Mouse (Mus musculus) forebrain, embryonic 12.5 days (tissue): ENCODE measurements around the gene Magi1. TPM values are rescaled to one million over a fixed set of nuclear protein-coding genes. Genes with fewer than 3 reads are reported as not detected.

ENCODE experiments used
- ATAC-seq: fragments of 200-750 bp; cut with Nextera tagmentation; 2 replicates; pipeline ENCODE4 v1.8.0; 2017; ENCODE audit warnings: moderate TSS enrichment; ENCODE audit not compliant: low FRiP score
- H3K27ac ChIP-seq: fragments of 300-500 bp; sonication (generic); 2 replicates; pipeline ENCODE4 v1.5.1; 2016; ENCODE audit warnings: mild to moderate bottlenecking
- H3K27me3 ChIP-seq: fragments of 300-500 bp; sonication (generic); 2 replicates; pipeline ENCODE4 v1.6.1; 2016; ENCODE audit warnings: mild to moderate bottlenecking
- H3K36me3 ChIP-seq: fragments of 300-500 bp; sonication (generic); replicated peaks from 2 replicates; pipeline ENCODE4 v1.6.1; 2016; ENCODE audit warnings: mild to moderate bottlenecking
- H3K4me1 ChIP-seq: fragments of 300-500 bp; sonication (generic); 2 replicates; pipeline ENCODE4 v1.6.1; 2016
- H3K4me2 ChIP-seq: fragments of 300-500 bp; sonication (generic); 2 replicates; pipeline ENCODE4 v1.6.1; 2016; ENCODE audit warnings: mild to moderate bottlenecking, moderate library complexity
- H3K4me3 ChIP-seq: fragments of 300-500 bp; sonication (generic); replicated peaks from 2 replicates; pipeline ENCODE4 v1.5.1; 2016; ENCODE audit warnings: mild to moderate bottlenecking
- H3K9ac ChIP-seq: fragments of 300-500 bp; sonication (generic); 2 replicates; pipeline ENCODE4 v1.6.1; 2016; ENCODE audit warnings: mild to moderate bottlenecking
- H3K9me3 ChIP-seq: fragments of 300-500 bp; sonication (generic); 2 replicates; pipeline ENCODE4 v1.6.1; 2016
- WGBS: fragments of 180-500 bp; shearing (Covaris S2); methylation state at CpG from one replicate; pipeline ENCODE4 v1.1.7; 2016; 5-methylcytosine and 5-hydroxymethylcytosine counted together
- polyA plus RNA-seq: library from polyadenylated mRNA; unstranded; fragments of >200 nt; fragmentation: Nextera tagmentation; extraction: Ambion mirVana; gene quantifications from 2 replicates; pipeline ENCODE4 v1.2.1, GENCODE M21; 2016

The Magi1 gene
- polyA plus RNA-seq, 1 experiment from 2014 or later: 45.5 TPM

DNA sequence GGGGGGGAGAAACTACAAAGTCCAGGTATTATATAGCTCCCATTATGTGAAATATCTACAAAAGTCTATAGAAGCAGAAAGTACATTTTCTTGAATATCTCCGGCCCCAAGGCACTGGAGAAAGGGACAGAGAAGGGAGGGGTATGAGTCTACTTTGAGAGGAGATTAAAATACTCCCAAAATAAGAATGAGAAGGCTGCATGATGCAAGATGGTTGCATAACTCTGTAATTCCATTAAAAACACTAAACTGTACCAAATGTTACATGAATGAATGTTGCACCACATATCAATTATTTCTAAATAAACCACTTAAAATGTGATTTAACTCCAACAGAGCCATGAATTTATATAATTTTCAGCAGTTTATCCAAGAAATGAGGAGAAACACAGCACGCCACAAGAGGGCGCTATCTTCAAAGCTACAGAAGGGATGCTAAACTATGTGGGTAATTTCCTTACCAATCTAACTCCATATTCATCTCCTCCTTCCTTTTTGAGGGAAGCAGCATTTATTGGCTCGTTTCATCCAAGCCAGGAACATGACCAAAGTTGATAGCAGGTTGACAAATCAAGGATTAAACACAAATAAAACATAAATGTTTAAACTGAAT is 202.7 kb downstream of the Magi1 start:
- H3K27me3 ChIP-seq: no peaks in the 10 kb centered on the region
- ATAC-seq: no peak
- WGBS: 20% methylated on average over 4 of the region's 4 CpGs

GRCm38 (mm10) chr6:94078934-94079333 is 204.8 kb downstream of the Magi1 start:
- Histone ChIP-seq H3K9me3 (no peaks in the 10 kb centered on the region), H3K4me1 (peaks cover 19% of the 10 kb centered on the region), H3K4me2 (no peak overlapping the region), H3K27ac (no peak overlapping the region), H3K9ac (no peak overlapping the region), H3K27me3 (no peaks in the 10 kb centered on the region), H3K4me3 (no peak overlapping the region), H3K36me3 (no peaks in the 10 kb centered on the region)
- 33% methylated on average over 8 of the region's 8 CpGs for WGBS
- ATAC-seq: no peak

More for the DNA sequence above, 202.7 kb downstream of the Magi1 start:
- Histone ChIP-seq H3K4me1 (peaks cover 23% of the 10 kb centered on the region), H3K4me2 (no peak overlapping the region), H3K4me3 (no peak overlapping the region), H3K9me3 (no peaks in the 10 kb centered on the region), H3K9ac (no peak overlapping the region), H3K36me3 (no peaks in the 10 kb centered on the region), H3K27ac (no peak overlapping the region)

- H3K9ac ChIP-seq: no peak overlapping the region
- H3K27me3 ChIP-seq: no peaks in the 10 kb centered on the region
- 89% methylated on average over 3 of the region's 3 CpGs for WGBS
- H3K27ac ChIP-seq: no peak overlapping the region
- no peaks in the 10 kb centered on the region for H3K9me3 ChIP-seq
- peaks cover 13% of the 10 kb centered on the region for H3K4me1 ChIP-seq
- H3K36me3 ChIP-seq: no peaks in the 10 kb centered on the region
- no peak for ATAC-seq
- no peak overlapping the region for H3K4me2 ChIP-seq
- no peak overlapping the region for H3K4me3 ChIP-seq
Observed at GRCm38 (mm10) chr6:94077013-94077412, 206.7 kb downstream of the Magi1 start.

DNA sequence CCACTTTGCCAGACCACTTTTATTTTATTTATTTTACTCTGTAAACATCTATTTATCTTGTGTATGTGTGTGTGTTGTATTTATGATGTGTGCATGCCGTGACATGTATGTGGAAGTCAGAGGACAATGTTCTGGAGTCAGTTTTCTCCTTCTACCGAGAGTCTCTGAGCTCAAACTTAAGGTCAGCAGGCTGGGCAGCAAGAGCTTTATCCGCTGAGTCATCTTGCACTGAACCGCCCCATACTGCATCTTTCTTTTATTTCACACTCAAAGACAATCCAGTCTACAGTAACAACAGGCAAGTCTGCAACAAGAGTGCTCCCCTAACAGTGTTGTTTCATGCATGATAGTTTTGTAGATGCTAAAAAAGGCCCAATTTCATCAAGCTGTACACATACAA is 207.7 kb downstream of the Magi1 start:
- Histone ChIP-seq H3K9me3 (no peaks in the 10 kb centered on the region), H3K27me3 (no peaks in the 10 kb centered on the region), H3K27ac (no peak overlapping the region), H3K9ac (no peak overlapping the region), H3K36me3 (no peaks in the 10 kb centered on the region), H3K4me2 (no peak overlapping the region), H3K4me3 (no peak overlapping the region), H3K4me1 (peaks cover 13% of the 10 kb centered on the region)
- WGBS: 88% methylated on average over 4 of the region's 4 CpGs
- ATAC-seq: no peak

DNA sequence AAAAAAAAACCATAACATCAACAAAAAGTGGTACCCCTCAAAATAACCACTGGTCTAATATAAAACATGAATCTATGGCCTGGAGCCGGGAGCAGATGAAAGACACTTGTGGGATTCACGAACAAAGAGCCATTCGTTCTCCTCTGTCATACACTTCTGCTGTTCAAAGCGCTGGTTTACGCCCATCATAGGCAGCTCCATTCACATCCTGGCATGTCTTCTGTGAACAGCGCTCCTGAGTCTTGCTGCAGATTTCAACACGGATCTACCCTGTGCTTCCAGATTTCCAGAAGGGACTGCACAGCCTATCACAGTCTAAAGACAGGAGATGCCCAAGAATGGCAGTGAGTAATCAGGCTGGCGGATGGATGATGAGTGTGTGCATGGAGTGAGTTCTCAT is 208.5 kb downstream of the Magi1 start:
- Histone ChIP-seq H3K36me3 (no peaks in the 10 kb centered on the region), H3K9me3 (no peaks in the 10 kb centered on the region), H3K4me2 (no peak overlapping the region), H3K9ac (no peak overlapping the region), H3K4me1 (peaks cover 13% of the 10 kb centered on the region), H3K4me3 (no peak overlapping the region), H3K27ac (no peak overlapping the region), H3K27me3 (no peaks in the 10 kb centered on the region)
- WGBS: 48% methylated on average over 8 of the region's 8 CpGs
- no peak; the same call in 1 of the 2 replicates for ATAC-seq

- H3K27me3 ChIP-seq: no peaks in the 10 kb centered on the region
- ATAC-seq: no peak
- H3K4me3 ChIP-seq: no peak overlapping the region
- H3K36me3 ChIP-seq: no peaks in the 10 kb centered on the region
- WGBS: 78% methylated on average over 5 of the region's 5 CpGs
- H3K4me2 ChIP-seq: no peak overlapping the region
- no peaks in the 10 kb centered on the region for H3K9me3 ChIP-seq
- H3K9ac ChIP-seq: no peak overlapping the region
- peaks cover 13% of the 10 kb centered on the region for H3K4me1 ChIP-seq
- no peak overlapping the region for H3K27ac ChIP-seq
Observed at GRCm38 (mm10) chr6:94071676-94072075, 212.0 kb downstream of the Magi1 start.

DNA sequence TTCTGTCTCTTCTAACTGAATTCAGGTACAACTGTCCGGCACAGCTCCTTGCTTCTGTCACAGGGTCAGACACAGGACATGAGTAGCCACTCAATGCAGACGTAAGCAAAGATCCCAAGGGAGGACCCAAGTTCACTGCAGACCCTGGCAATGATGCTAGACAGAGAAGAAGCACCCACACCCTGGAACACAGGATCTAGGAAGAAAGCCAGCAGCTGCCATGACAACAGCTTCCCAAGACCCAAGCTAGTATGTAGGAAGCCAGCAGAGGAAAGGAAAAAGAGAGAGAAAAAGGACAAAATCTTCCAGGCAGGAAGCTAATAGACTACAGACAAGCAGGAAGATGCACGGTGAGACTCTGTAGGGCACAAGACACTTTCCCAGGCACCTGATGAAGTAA is 213.0 kb downstream of the Magi1 start:
- peaks cover 13% of the 10 kb centered on the region for H3K4me1 ChIP-seq
- ATAC-seq: no peak
- H3K27ac ChIP-seq: no peak overlapping the region
- 80% methylated on average over 3 of the region's 3 CpGs for WGBS
- no peaks in the 10 kb centered on the region for H3K9me3 ChIP-seq
- H3K36me3 ChIP-seq: no peaks in the 10 kb centered on the region
- no peak overlapping the region for H3K9ac ChIP-seq
- H3K4me2 ChIP-seq: no peak overlapping the region
- no peak overlapping the region for H3K4me3 ChIP-seq
- H3K27me3 ChIP-seq: no peaks in the 10 kb centered on the region

- no peak overlapping the region for H3K4me2 ChIP-seq
- H3K4me3 ChIP-seq: no peak overlapping the region
- no peak for ATAC-seq
- no peaks in the 10 kb centered on the region for H3K9me3 ChIP-seq
- H3K36me3 ChIP-seq: no peaks in the 10 kb centered on the region
- WGBS: 61% methylated on average over 3 of the region's 3 CpGs
- H3K4me1 ChIP-seq: peaks cover 8% of the 10 kb centered on the region
- H3K9ac ChIP-seq: no peak overlapping the region
- H3K27me3 ChIP-seq: no peaks in the 10 kb centered on the region
- H3K27ac ChIP-seq: no peak overlapping the region
Observed at GRCm38 (mm10) chr6:94069421-94069820, 214.3 kb downstream of the Magi1 start.

DNA sequence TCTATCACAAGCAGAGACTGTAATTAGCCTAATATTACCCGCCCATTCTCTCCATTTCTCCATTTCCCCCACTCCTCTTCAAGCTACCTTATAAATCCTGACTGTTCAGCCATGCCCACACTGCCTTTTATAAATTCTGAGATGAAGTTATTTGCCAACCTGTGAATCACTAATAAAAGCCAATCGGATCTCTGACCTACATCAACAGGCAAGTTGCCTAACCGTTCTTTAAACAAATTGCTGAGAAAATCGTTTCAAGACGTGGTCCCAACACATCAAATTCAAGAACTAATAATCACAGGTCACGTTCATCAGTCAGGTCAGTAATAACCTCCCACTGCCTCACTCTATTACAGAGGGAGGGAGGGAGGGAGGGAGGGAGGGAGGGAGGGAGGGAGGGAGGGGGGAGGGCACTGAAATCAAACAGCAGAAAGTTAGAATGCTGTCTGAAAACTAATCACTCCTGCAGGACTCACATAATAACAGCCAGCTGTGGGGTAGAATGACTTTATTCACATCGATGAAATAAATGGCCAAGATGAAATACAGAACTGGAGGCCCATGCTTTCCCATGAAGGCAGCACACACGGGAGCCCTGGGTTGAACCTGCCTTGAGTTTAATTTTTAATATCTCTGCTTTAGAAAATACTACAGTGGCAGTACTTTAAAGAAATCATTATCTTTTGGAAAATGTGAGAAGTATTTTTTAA is 215.8 kb downstream of the Magi1 start:
- Histone ChIP-seq H3K27ac (no peak overlapping the region), H3K27me3 (no peaks in the 10 kb centered on the region), H3K9me3 (no peaks in the 10 kb centered on the region), H3K4me3 (no peak overlapping the region), H3K36me3 (no peaks in the 10 kb centered on the region), H3K4me1 (peaks cover 8% of the 10 kb centered on the region), H3K4me2 (no peak overlapping the region), H3K9ac (no peak overlapping the region)
- 42% methylated on average over 8 of the region's 8 CpGs for WGBS
- no peak for ATAC-seq

DNA sequence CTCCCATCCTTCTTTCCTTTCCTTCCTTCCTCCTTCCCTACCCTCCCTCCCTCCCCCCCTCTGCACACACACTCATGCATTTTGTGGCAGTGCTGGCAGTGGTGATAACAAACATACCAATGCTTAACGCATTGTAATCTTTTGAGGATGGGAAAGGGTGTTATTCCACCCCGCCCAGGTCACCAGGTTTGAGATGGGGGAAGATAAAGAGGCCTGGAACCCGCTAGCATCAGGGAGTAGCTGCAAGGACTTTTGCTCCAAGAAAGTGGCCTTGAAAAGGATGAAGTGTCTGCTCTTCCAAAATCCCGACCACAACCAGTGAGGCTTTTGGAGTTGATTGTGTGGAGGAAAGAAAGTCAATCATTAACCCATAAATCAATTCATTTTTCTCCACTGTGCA is 218.9 kb downstream of the Magi1 start:
- Histone ChIP-seq H3K9ac (no peak overlapping the region), H3K27ac (no peak overlapping the region), H3K4me2 (no peak overlapping the region), H3K27me3 (no peaks in the 10 kb centered on the region), H3K4me3 (no peak overlapping the region), H3K36me3 (no peaks in the 10 kb centered on the region), H3K4me1 (peaks cover 15% of the 10 kb centered on the region), H3K9me3 (no peaks in the 10 kb centered on the region)
- ATAC-seq: no peak
- WGBS: 83% methylated on average over 4 of the region's 4 CpGs

DNA sequence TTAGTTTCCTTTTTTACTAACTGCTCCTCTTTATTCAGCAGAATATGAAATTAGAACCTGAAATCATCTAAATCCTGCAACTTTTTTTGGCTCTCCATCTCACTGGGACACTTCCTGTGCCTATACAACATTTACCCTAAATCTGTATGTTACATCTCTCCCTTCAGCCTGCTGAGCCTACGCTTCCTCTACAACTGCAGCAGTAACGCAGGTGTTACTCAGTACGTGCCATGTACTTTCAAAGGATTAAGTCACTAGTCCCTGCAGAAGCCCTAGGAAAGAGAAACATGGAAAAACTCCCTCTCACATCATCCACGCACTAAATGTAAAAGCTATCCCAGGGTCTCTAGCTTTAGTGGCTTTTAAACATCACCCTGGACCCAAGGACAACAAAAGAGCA is 220.2 kb downstream of the Magi1 start:
- no peaks in the 10 kb centered on the region for H3K36me3 ChIP-seq
- H3K4me1 ChIP-seq: peaks cover 15% of the 10 kb centered on the region
- no peak overlapping the region for H3K27ac ChIP-seq
- H3K4me3 ChIP-seq: no peak overlapping the region
- no peak overlapping the region for H3K4me2 ChIP-seq
- ATAC-seq: no peak
- H3K9me3 ChIP-seq: no peaks in the 10 kb centered on the region
- H3K27me3 ChIP-seq: no peaks in the 10 kb centered on the region
- H3K9ac ChIP-seq: no peak overlapping the region
- WGBS: 93% methylated on average over 4 of the region's 4 CpGs

- Histone ChIP-seq H3K4me3 (no peak overlapping the region), H3K27me3 (no peaks in the 10 kb centered on the region), H3K4me1 (0 out of 2 replicates have a peak, but pooled peaks cover 7% of the 10 kb centered on the region), H3K9ac (no peak overlapping the region), H3K4me2 (no peak overlapping the region), H3K27ac (no peak overlapping the region), H3K36me3 (no peaks in the 10 kb centered on the region), H3K9me3 (no peaks in the 10 kb centered on the region)
- ATAC-seq: no peak
- 76% methylated on average over 8 of the region's 8 CpGs for WGBS
Observed at GRCm38 (mm10) chr6:94061424-94061980, 222.2 kb downstream of the Magi1 start.
